Mouse (Mus musculus) right cerebral cortex, postnatal 10 days (tissue): ENCODE results near the gene Gm11011.

Experiments used
- DNase-seq, 2 experiments: peaks; one replicate each; pipeline ENCODE4 v3.0.0; 2021; ENCODE audit warnings: low spot score in 2 of 2

Gene Gm11011

GRCm38 (mm10) chr2:169589697-169590096, 2.2 kb upstream of the Gm11011 start:
- no peak for DNase-seq

- no peak for DNase-seq
Observed at GRCm38 (mm10) chr2:169586688-169587087, 857 bp downstream of the Gm11011 start.

GRCm38 (mm10) chr2:169585631-169586285, 1.8 kb downstream of the Gm11011 start:
- DNase-seq: no peak

- no peak for DNase-seq
Observed at GRCm38 (mm10) chr2:169584745-169585456, 2.6 kb downstream of the Gm11011 start.

GRCm38 (mm10) chr2:169583476-169583875, 4.1 kb downstream of the Gm11011 start:
- DNase-seq: no peak

- DNase-seq: no peak
Observed at GRCm38 (mm10) chr2:169577508-169578196, 9.9 kb downstream of the Gm11011 start.

GRCm38 (mm10) chr2:169570063-169570462, 17.5 kb downstream of the Gm11011 start:
- DNase-seq: no peak

- no peak for DNase-seq
Observed at GRCm38 (mm10) chr2:169566159-169566558, 21.4 kb downstream of the Gm11011 start.

- no peak for DNase-seq
Observed at GRCm38 (mm10) chr2:169565751-169566150, 21.8 kb downstream of the Gm11011 start.

- DNase-seq: no peak
Observed at GRCm38 (mm10) chr2:169545674-169546073, 41.9 kb downstream of the Gm11011 start.

GRCm38 (mm10) chr2:169538906-169539305, 48.6 kb downstream of the Gm11011 start:
- DNase-seq: no peak
